In genomic region chr6:7689180-7689579, GRCm38 (mm10) we compare ENCODE assay signal across 19 mouse cellular contexts. TPM values are rescaled to one million over a fixed set of nuclear protein-coding genes. Genes with fewer than 3 reads are reported as not detected.
DNase-seq lines count a peak whose midpoint lies in the region; ATAC-seq and TF ChIP-seq lines count a peak whose summit lies in the region.
"Had no signal": no experiment of that assay in that cellular context is flagged by ENCODE, and none has a peak within 500 bp of the region (broad histone marks: within the 10 kb centered on the region; RNA-seq: fewer than 3 reads in every experiment).

No protein-coding gene starts in this region.

- in situ Hi-C loops in ES-E14 (cut with MboI; ENCODE audit: low sequenced_read_pairs in 2 of 2, unreplicated experiment in 2 of 2): no loop called here

- 0 out of 2 replicates have a peak overlapping the region, but pooled peaks have one; percentile 44 for H3K9ac ChIP-seq in ES-E14 (ENCODE audit: insufficient read depth, low read depth, low read length, poor library complexity, severe bottlenecking)
- H3K9ac ChIP-seq in liver, postnatal 0 days (replicated peaks): no peak overlapping the region
- H3K9ac ChIP-seq: forebrain, embryonic 13.5 days; hindbrain, embryonic 12.5 days had no signal

- H3K36me3 ChIP-seq in ES-E14 (ENCODE audit: control insufficient read depth, insufficient read depth, low read length, poor library complexity, severe bottlenecking): peaks cover 10% of the 10 kb centered on the region
- H3K36me3 ChIP-seq in liver, postnatal 0 days (replicated peaks; ENCODE audit: insufficient read depth, low read length): peaks cover 16% of the 10 kb centered on the region
- H3K36me3 ChIP-seq: hindbrain, embryonic 12.5 days had no signal

- no peak for TF ChIP-seq EP300 in liver, postnatal 0 days (IDR thresholded peaks at IDR 0.05; ENCODE audit: low read depth)

- no peak for ATAC-seq in liver, postnatal 0 days
- ATAC-seq: forebrain, embryonic 13.5 days had no signal

- 69% methylated on average over 12 of the region's 12 CpGs for WGBS in liver, postnatal 0 days (ENCODE audit: insufficient replicate concordance)

- no peaks in the 10 kb centered on the region for H3K9me3 ChIP-seq in ES-E14 (ENCODE audit: control insufficient read depth, insufficient read depth, low read depth, low read length)
- no peaks in the 10 kb centered on the region for H3K9me3 ChIP-seq in liver, postnatal 0 days (ENCODE audit: low read length)
- H3K9me3 ChIP-seq: forebrain, embryonic 13.5 days; hindbrain, embryonic 12.5 days had no signal

- H3K4me1 ChIP-seq in ES-E14 (ENCODE audit: control insufficient read depth in 2 of 2, insufficient read depth in 2 of 2, low read length in 2 of 2, poor library complexity in 1 of 2): peaks cover 10 to 13% of the 10 kb centered on the region in 2 experiments
- H3K4me1 ChIP-seq in liver, postnatal 0 days (ENCODE audit: insufficient read depth): peaks cover 34% of the 10 kb centered on the region
- H3K4me1 ChIP-seq: hindbrain, embryonic 12.5 days had no signal

- no peak overlapping the region for H3K27ac ChIP-seq in ES-E14 (ENCODE audit: insufficient read depth, low read depth, low read length, poor library complexity, severe bottlenecking)
- peak overlapping the region; percentile 78; the same call in 1 of the 2 replicates for H3K27ac ChIP-seq in liver, postnatal 0 days (ENCODE audit: low read depth)
- H3K27ac ChIP-seq: forebrain, embryonic 13.5 days; hindbrain, embryonic 12.5 days had no signal

- H3K4me3 ChIP-seq in ES-E14 (ENCODE audit: insufficient read depth in 1 of 2, low read depth in 1 of 2, low read length in 2 of 2, poor library complexity in 1 of 2, severe bottlenecking in 1 of 2): peak overlapping the region; percentile 38 to 42
- no peak overlapping the region for H3K4me3 ChIP-seq in liver, postnatal 0 days (ENCODE audit: low read depth, low read length)
- H3K4me3 ChIP-seq: forebrain, embryonic 13.5 days; hindbrain, embryonic 12.5 days had no signal

- TF ChIP-seq CTCF in liver, postnatal 0 days (IDR thresholded peaks at IDR 0.05; ENCODE audit: low read depth): no peak

- H3K27me3 ChIP-seq in liver, postnatal 0 days (ENCODE audit: insufficient read depth, low read length): no peaks in the 10 kb centered on the region
- H3K27me3 ChIP-seq: forebrain, embryonic 13.5 days; hindbrain, embryonic 12.5 days had no signal

- H3K4me2 ChIP-seq in liver, postnatal 0 days (ENCODE audit: low read depth, low read length): peak overlapping the region; percentile 27; the same call in 1 of the 2 replicates
- H3K4me2 ChIP-seq: forebrain, embryonic 13.5 days; hindbrain, embryonic 12.5 days had no signal

- DNase-seq in adrenal gland, postnatal 14 days: peak; percentile 35
- no peak for DNase-seq in adrenal gland, adult 8-10 months
- no peak for DNase-seq in ES-E14 (ENCODE audit: low read depth, low spot score)
- peak; percentile 13 to 25 for DNase-seq in adrenal gland, postnatal 36 days
- DNase-seq in liver, postnatal 0 days: no peak
- DNase-seq in heart, adult 18-20 months: no peak
- DNase-seq in layer of hippocampus, adult 11-12 months (ENCODE audit: low spot score): no peak
- no peak for DNase-seq in right cerebral cortex, postnatal 36 days (ENCODE audit: low spot score in 2 of 2)
- DNase-seq: cerebellum, adult 8-10 months; gastrocnemius, postnatal 10 days; heart, postnatal 14 days; kidney, adult 2 months; kidney, postnatal 10 days; left cerebral cortex, postnatal 4 days; lung, postnatal 14 days; right cerebral cortex, postnatal 25 days; thymus, adult 2 months had no signal

TF ChIP-seq in ES-E14, 5 proteins besides CTCF, POLR2A, EP300 and RAD21:
- TF ChIP-seq MAFK (IDR thresholded peaks at IDR 0.05; ENCODE audit: insufficient read depth, low read depth, low read length): no peak
- no peak for TF ChIP-seq CHD2 (IDR thresholded peaks at IDR 0.05; ENCODE audit: low read depth, low read length)
- no peak for TF ChIP-seq ZNF384 (IDR thresholded peaks at IDR 0.05; ENCODE audit: low read depth, low read length)
- TF ChIP-seq ZC3H11A (IDR thresholded peaks at IDR 0.05; ENCODE audit: borderline replicate concordance, low read depth, low read length): no peak
- no peak for TF ChIP-seq HCFC1 (IDR thresholded peaks at IDR 0.05; ENCODE audit: borderline replicate concordance, insufficient read depth, low read length)

RNA-seq across cellular contexts. Expression of gene Asns, which starts 3.9 kb away (rescaled TPM):
- total RNA-seq in adrenal gland, postnatal 14 days (2021): 64.5 and 67.2 TPM in 2 replicates
- 10 to 100 TPM; 18.1 to 48.1 (median 35.5) TPM for total RNA-seq in adrenal gland, adult 8-10 months (2022)
- 225 and 241 TPM in 2 replicates for total RNA-seq in ES-E14 (2012; rRNA removed)
- 10 to 100 TPM; 41.6 to 84.6 TPM for total RNA-seq in adrenal gland, postnatal 36 days (2021)
- 95.6 and 102 TPM in 2 replicates for polyA plus RNA-seq in liver, postnatal 0 days (2015; fragmentation: Nextera tagmentation; extraction: Ambion mirVana)
- 1 to 10 TPM; 3.2 to 6.4 TPM for total RNA-seq in heart, adult 18-20 months (2021)

Comparison
In these comparisons a context has a peak if more than half of its experiments do, and no peak if none do; other contexts are left out.
1. DNase-seq: peak in adrenal gland, postnatal 14 days (single experiment) and adrenal gland, postnatal 36 days (2 of 2); none in adrenal gland, adult 8-10 months (single experiment), ES-E14 (single experiment), liver, postnatal 0 days (single experiment), heart, adult 18-20 months (0 of 2), layer of hippocampus, adult 11-12 months (single experiment) and right cerebral cortex, postnatal 36 days (0 of 2).